Mouse (Mus musculus): ENCODE data around the gene Gm6526. TPM values are rescaled to one million over a fixed set of nuclear protein-coding genes. Genes with fewer than 3 reads are reported as not detected.
"Not testable (repeated sequence)": the region's sequence is repeated elsewhere in the genome, so short reads cannot be mapped to it uniquely, and the experiment has no call there.

Gm6526 gene
- total RNA-seq (2014; fragmentation: Nextera tagmentation): not detected in 2 replicates
- total RNA-seq (2017): not detected in 2 replicates

- not testable (repeated sequence) for ATAC-seq (replicated peaks; ENCODE audit: poor library complexity, severe bottlenecking)
These were observed at the start of gene Gm6526 for GRCm38 (mm10) chr14:43747566-43747965. TSS of gene Gm6526 (plus strand) at chr14:43747866.

- not testable (repeated sequence) for ATAC-seq (replicated peaks; ENCODE audit: poor library complexity, severe bottlenecking)
These were observed 20.3 kb upstream of the Gm6526 start, which contains the start of gene Gm16506 for GRCm38 (mm10) chr14:43727385-43727784. TSS of gene Gm16506 (minus strand) at chr14:43727485.

- ATAC-seq (replicated peaks; ENCODE audit: poor library complexity, severe bottlenecking): not testable (repeated sequence)
These were observed 37.0 kb downstream of the Gm6526 start, which contains the start of gene Gm8180 for GRCm38 (mm10) chr14:43784645-43785044. TSS of gene Gm8180 (minus strand) at chr14:43784745.

- ATAC-seq (replicated peaks; ENCODE audit: poor library complexity, severe bottlenecking): not testable (repeated sequence)
These were observed 46.1 kb downstream of the Gm6526 start for GRCm38 (mm10) chr14:43793811-43794210.

GRCm38 (mm10) chr14:43796069-43796904, 48.6 kb downstream of the Gm6526 start:
- ATAC-seq (replicated peaks; ENCODE audit: poor library complexity, severe bottlenecking): no peak

GRCm38 (mm10) chr14:43796905-43797470, 49.3 kb downstream of the Gm6526 start:
- not testable (repeated sequence) for ATAC-seq (replicated peaks; ENCODE audit: poor library complexity, severe bottlenecking)

- ATAC-seq (replicated peaks; ENCODE audit: poor library complexity, severe bottlenecking): not testable (repeated sequence)
These were observed 56.8 kb downstream of the Gm6526 start for GRCm38 (mm10) chr14:43804435-43804834.

Other genes with a start within 250 kb of the Gm6526 start
- gene Gm5799, start 204.3 kb upstream of the Gm6526 start, total RNA-seq (2014; fragmentation: Nextera tagmentation): not detected in 2 replicates
- gene Gm5799, start 204.3 kb upstream of the Gm6526 start, total RNA-seq (2017): not detected in 2 replicates
- not detected in 2 replicates for gene Gm17654, start 168.7 kb upstream of the Gm6526 start, total RNA-seq (2014; fragmentation: Nextera tagmentation)
- gene Gm17654, start 168.7 kb upstream of the Gm6526 start, total RNA-seq (2017): not detected in 2 replicates
- not detected in 2 replicates for gene Gm10375, start 139.9 kb upstream of the Gm6526 start, total RNA-seq (2014; fragmentation: Nextera tagmentation)
- gene Gm10375, start 139.9 kb upstream of the Gm6526 start, total RNA-seq (2017): not detected in 2 replicates
- not detected in 2 replicates for gene Gm8165, start 70.7 kb upstream of the Gm6526 start, total RNA-seq (2014; fragmentation: Nextera tagmentation)
- not detected in 2 replicates for gene Gm8165, start 70.7 kb upstream of the Gm6526 start, total RNA-seq (2017)
- gene Gm7324, start 50.0 kb upstream of the Gm6526 start, total RNA-seq (2014; fragmentation: Nextera tagmentation): 1.6 TPM in 1 of 2 replicates, not detected in the other
- gene Gm7324, start 50.0 kb upstream of the Gm6526 start, total RNA-seq (2017): 0.21 and 2.4 TPM in 2 replicates
- gene Gm16506, start 20.4 kb upstream of the Gm6526 start, total RNA-seq (2014; fragmentation: Nextera tagmentation): not detected in 2 replicates
- gene Gm16506, start 20.4 kb upstream of the Gm6526 start, total RNA-seq (2017): not detected in 2 replicates
- not detected in 2 replicates for gene Gm8180, start 36.9 kb downstream of the Gm6526 start, total RNA-seq (2014; fragmentation: Nextera tagmentation)
- gene Gm8180, start 36.9 kb downstream of the Gm6526 start, total RNA-seq (2017): not detected in 2 replicates
- gene Ear1, start 127.7 kb downstream of the Gm6526 start, total RNA-seq (2014; fragmentation: Nextera tagmentation): not detected in 2 replicates
- 3.2 and 4.2 TPM in 2 replicates for gene Ear1, start 127.7 kb downstream of the Gm6526 start, total RNA-seq (2017)
- not detected in 2 replicates for gene Ear10, start 175.7 kb downstream of the Gm6526 start, total RNA-seq (2014; fragmentation: Nextera tagmentation)
- gene Ear10, start 175.7 kb downstream of the Gm6526 start, total RNA-seq (2017): not detected in 2 replicates
- gene Gm8113, start 177.5 kb downstream of the Gm6526 start, total RNA-seq (2014; fragmentation: Nextera tagmentation): 8.1 and 11.5 TPM in 2 replicates
- 3.2 and 5.9 TPM in 2 replicates for gene Gm8113, start 177.5 kb downstream of the Gm6526 start, total RNA-seq (2017)
- not detected in 2 replicates for gene Ang5, start 209.2 kb downstream of the Gm6526 start, total RNA-seq (2014; fragmentation: Nextera tagmentation)
- gene Ang5, start 209.2 kb downstream of the Gm6526 start, total RNA-seq (2017): not detected in 2 replicates

All from granulocyte monocyte progenitor cell, adult 5-6 weeks (primary cell).